ENCODE assay signal across 23 mouse cellular contexts in genomic region chr14:79893241-79893640, GRCm38 (mm10).
"Had no signal": no experiment of that assay in that cellular context is flagged by ENCODE, and none has a peak within 500 bp of the region (broad histone marks: within the 10 kb centered on the region; RNA-seq: fewer than 3 reads in every experiment).

No protein-coding gene starts in this region.

- H3K27ac ChIP-seq: gastrocnemius, adult 2 months; heart, embryonic 10.5 days; hindbrain, embryonic 10.5 days; intestine, embryonic 15.5 days; layer of hippocampus, adult 2 months; left cerebral cortex, adult 2 months; limb, embryonic 10.5 days; limb, embryonic 12.5 days had no signal

- H3K27me3 ChIP-seq: heart, embryonic 12.5 days; intestine, embryonic 15.5 days; limb, embryonic 12.5 days had no signal

- H3K9ac ChIP-seq: heart, embryonic 12.5 days; intestine, embryonic 15.5 days; limb, embryonic 12.5 days had no signal

- H3K4me3 ChIP-seq: gastrocnemius, adult 2 months; heart, embryonic 10.5 days; heart, embryonic 12.5 days; hindbrain, embryonic 10.5 days; intestine, embryonic 15.5 days; layer of hippocampus, adult 2 months; left cerebral cortex, adult 2 months; limb, embryonic 10.5 days; limb, embryonic 12.5 days had no signal

- ATAC-seq: inflammation-experienced regulatory T-cells, adult 6 months; intestine, embryonic 15.5 days; intestine, postnatal 0 days had no signal

- H3K9me3 ChIP-seq: heart, embryonic 10.5 days; heart, embryonic 12.5 days; hindbrain, embryonic 10.5 days; intestine, embryonic 15.5 days; limb, embryonic 10.5 days; limb, embryonic 12.5 days had no signal

- H3K4me2 ChIP-seq: heart, embryonic 12.5 days; intestine, embryonic 15.5 days; limb, embryonic 12.5 days; liver, embryonic 11.5 days had no signal

- DNase-seq: gastrocnemius, adult 2 months; gastrocnemius, postnatal 10 days; gastrocnemius, postnatal 25 days; heart, adult 18-20 months; heart, postnatal 10 days; heart, postnatal 4 days; kidney, adult 18-20 months; kidney, adult 8-10 months; kidney, postnatal 10 days; kidney, postnatal 25 days; kidney, postnatal 4 days; liver had no signal

- H3K36me3 ChIP-seq: heart, embryonic 10.5 days; heart, embryonic 12.5 days; hindbrain, embryonic 10.5 days; intestine, embryonic 15.5 days; limb, embryonic 10.5 days; limb, embryonic 12.5 days had no signal

- H3K4me1 ChIP-seq: intestine, embryonic 15.5 days had no signal
